In genomic region chr13:6062305-6062704, GRCm38 (mm10) we compare ENCODE assay signal across 18 mouse cellular contexts.
DNase-seq lines count a peak whose midpoint lies in the region; ATAC-seq lines count a peak whose summit lies in the region.
"Had no signal": no experiment of that assay in that cellular context is flagged by ENCODE, and none has a peak within 500 bp of the region (broad histone marks: within the 10 kb centered on the region; RNA-seq: fewer than 3 reads in every experiment).

No protein-coding gene starts in this region.

- DNase-seq in 416B (ENCODE audit: low read depth): peak; percentile 83
- DNase-seq in MN1 (ENCODE audit: low spot score): no peak
- DNase-seq in urinary bladder, postnatal 14 days (ENCODE audit: low spot score): no peak
- no peak for DNase-seq in heart, adult 8-10 months (ENCODE audit: low spot score)
- DNase-seq: adrenal gland, adult 8-10 months; cerebellum, adult 18-20 months; cerebellum, postnatal 25 days; embryo, embryonic 11 days; heart, adult 11 months; heart, postnatal 14 days; kidney, postnatal 4 days; thymus, adult 2 months; thymus, postnatal 4 days had no signal

- peak; percentile 53 for ATAC-seq in CD4-positive, CD25-positive, alpha-beta regulatory T cell, adult 4 months
- peak; percentile 83 to 84 for ATAC-seq in hematopoietic stem cell, adult 5-6 weeks (replicated peaks in 1 of 2; ENCODE audit: insufficient read depth in 1 of 2, low FRiP score in 2 of 2, low TSS enrichment in 1 of 2, low read depth in 1 of 2, poor library complexity in 2 of 2, severe bottlenecking in 2 of 2)
- ATAC-seq in megakaryocyte, adult 5-6 weeks (ENCODE audit: poor library complexity, severe bottlenecking): peak; percentile 53; the same call in 1 of the 2 replicates
- ATAC-seq: forebrain, embryonic 14.5 days; Patski had no signal
